Mouse (Mus musculus): ENCODE data around the gene CK137956.

- TF ChIP-seq EP300 (IDR thresholded peaks at IDR 0.05) = no peak
- no peak for TF ChIP-seq CTCF (IDR thresholded peaks at IDR 0.05)
Observed at GRCm38 (mm10) chr4:127970901-127971868, at the start of gene CK137956.

Data from lung, postnatal 0 days (tissue).